Mouse (Mus musculus): ENCODE results near the gene Slit2. TPM values are rescaled to one million over a fixed set of nuclear protein-coding genes. Genes with fewer than 3 reads are reported as not detected.

The Slit2 gene
- polyA plus RNA-seq, 1 experiment from 2014 or later: 4.6 TPM

DNA sequence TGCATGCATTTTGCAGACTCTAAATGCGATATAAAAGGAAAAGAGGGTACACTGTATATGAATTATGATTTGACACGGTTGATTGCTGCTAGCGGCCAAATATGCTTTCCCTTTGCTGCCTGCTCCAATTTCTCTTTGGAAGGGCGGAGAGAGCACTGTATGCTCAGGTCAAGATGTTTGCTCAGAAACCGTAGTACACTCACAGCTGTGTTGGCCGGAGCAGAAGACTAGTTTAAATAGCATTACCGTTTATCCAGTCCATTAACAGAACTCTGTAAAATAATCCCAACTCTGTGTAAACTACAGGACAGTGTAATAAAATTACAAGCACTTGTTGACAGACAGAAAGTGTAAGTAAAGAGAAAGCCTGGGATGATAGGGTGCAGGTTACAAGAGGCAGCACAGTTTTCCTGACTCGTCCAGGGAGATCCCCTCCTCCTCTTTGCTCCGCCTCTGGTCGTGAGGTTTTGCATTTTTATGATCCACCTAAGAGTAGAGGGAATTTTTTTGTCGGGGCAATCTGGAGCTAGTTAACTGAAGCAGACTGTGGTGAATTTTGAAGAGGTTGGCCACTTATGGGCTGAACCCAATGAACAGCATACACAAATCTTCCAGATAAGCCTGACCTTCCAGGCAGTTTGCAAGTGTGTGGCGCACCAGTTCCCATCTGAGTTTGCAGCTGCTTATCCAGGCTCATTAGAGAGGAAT, 20.9 kb downstream of the Slit2 start:
- Histone ChIP-seq H3K4me1 (replicated peaks; ENCODE audit: control insufficient read depth, insufficient read depth, low read length) (no peaks in the 10 kb centered on the region), H3K27ac (ENCODE audit: low read depth, low read length) (no peak overlapping the region), H3K4me2 (replicated peaks; ENCODE audit: low read depth) (peak overlapping the region; percentile 43), H3K9me3 (ENCODE audit: control insufficient read depth) (no peaks in the 10 kb centered on the region), H3K27me3 (replicated peaks; ENCODE audit: control insufficient read depth, insufficient read depth, low read length) (no peaks in the 10 kb centered on the region), H3K36me3 (ENCODE audit: control insufficient read depth, insufficient read depth) (no peaks in the 10 kb centered on the region), H3K9ac (ENCODE audit: low read depth, low read length) (no peak overlapping the region), H3K4me3 (ENCODE audit: low read depth, low read length) (no peak overlapping the region)
- no peak for TF ChIP-seq CTCF (IDR thresholded peaks at IDR 0.05; ENCODE audit: low read depth)
- 24% methylated on average over 12 of the region's 12 CpGs for WGBS
- no peak for ATAC-seq

DNA sequence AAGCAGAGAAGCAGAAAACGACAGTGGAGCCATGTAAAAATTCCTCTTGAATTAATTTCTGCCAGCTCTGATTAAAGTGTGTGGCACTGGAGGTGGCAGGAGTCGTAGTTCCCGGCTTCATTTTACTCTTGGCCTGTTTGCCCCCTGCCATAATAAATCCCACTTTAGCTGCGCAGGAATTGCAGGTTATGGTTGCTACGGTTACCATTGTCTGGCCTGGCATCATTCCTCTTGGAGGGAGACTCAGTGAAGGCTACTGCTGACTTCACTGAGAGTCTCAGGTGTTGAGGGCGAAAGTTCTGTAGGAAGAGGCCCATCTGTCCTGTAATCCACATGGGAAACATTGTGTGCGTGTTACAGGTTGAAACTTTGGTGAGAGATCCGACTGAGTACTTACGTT, 22.6 kb downstream of the Slit2 start:
- Histone ChIP-seq H3K4me1 (replicated peaks; ENCODE audit: control insufficient read depth, insufficient read depth, low read length) (no peaks in the 10 kb centered on the region), H3K4me2 (replicated peaks; ENCODE audit: low read depth) (no peak overlapping the region), H3K9me3 (ENCODE audit: control insufficient read depth) (no peaks in the 10 kb centered on the region), H3K9ac (ENCODE audit: low read depth, low read length) (no peak overlapping the region), H3K4me3 (ENCODE audit: low read depth, low read length) (no peak overlapping the region), H3K27me3 (replicated peaks; ENCODE audit: control insufficient read depth, insufficient read depth, low read length) (no peaks in the 10 kb centered on the region), H3K36me3 (ENCODE audit: control insufficient read depth, insufficient read depth) (no peaks in the 10 kb centered on the region), H3K27ac (ENCODE audit: low read depth, low read length) (no peak overlapping the region)
- 65% methylated on average over 9 of the region's 9 CpGs for WGBS
- TF ChIP-seq CTCF (IDR thresholded peaks at IDR 0.05; ENCODE audit: low read depth): no peak
- no peak for ATAC-seq

DNA sequence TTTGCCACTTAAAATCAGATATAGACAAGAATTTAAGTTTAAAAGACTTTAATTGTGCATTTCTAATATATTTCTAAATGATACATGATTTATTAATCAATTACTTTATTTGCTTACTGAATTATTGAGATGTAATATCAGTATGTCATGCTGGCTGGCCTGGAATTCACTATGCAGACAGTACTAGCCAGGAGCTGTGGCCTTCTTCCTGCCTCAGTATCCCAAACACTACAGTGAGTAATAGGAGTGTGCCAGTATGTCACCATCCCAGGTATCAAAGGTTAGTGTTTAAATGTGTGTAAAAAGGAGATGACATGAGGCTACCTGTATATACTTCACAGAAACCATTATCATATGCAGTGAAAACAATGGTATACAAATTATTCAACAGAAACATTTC, 23.1 kb downstream of the Slit2 start:
- H3K4me1 ChIP-seq (replicated peaks; ENCODE audit: control insufficient read depth, insufficient read depth, low read length): no peaks in the 10 kb centered on the region
- H3K4me3 ChIP-seq (ENCODE audit: low read depth, low read length): no peak overlapping the region
- no peaks in the 10 kb centered on the region for H3K36me3 ChIP-seq (ENCODE audit: control insufficient read depth, insufficient read depth)
- no peak for TF ChIP-seq CTCF (IDR thresholded peaks at IDR 0.05; ENCODE audit: low read depth)
- ATAC-seq: no peak
- no peak overlapping the region for H3K9ac ChIP-seq (ENCODE audit: low read depth, low read length)
- no peak overlapping the region for H3K4me2 ChIP-seq (replicated peaks; ENCODE audit: low read depth)
- no peaks in the 10 kb centered on the region for H3K27me3 ChIP-seq (replicated peaks; ENCODE audit: control insufficient read depth, insufficient read depth, low read length)
- no peak overlapping the region for H3K27ac ChIP-seq (ENCODE audit: low read depth, low read length)
- H3K9me3 ChIP-seq (ENCODE audit: control insufficient read depth): no peaks in the 10 kb centered on the region

DNA sequence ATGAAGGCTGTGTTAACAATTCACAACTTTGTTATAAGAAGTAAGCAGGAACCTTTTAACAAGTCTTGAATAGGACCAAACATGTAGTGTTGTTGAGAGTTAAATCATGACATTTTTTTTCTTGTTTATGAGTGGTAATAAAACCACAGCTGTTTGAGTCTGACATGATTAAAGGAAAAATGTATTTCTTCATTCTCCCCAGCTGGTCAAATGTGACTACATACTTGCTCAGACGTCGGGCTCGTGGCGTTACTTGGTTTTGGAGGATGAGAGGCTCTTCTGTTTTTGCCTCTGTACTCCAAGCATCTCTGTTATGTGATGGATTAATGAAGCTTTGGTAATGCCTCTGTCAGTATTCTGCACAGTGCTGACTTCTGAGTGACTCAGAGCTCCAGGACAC, 40.5 kb downstream of the Slit2 start:
- Histone ChIP-seq H3K27ac (ENCODE audit: low read depth, low read length) (no peak overlapping the region), H3K4me2 (replicated peaks; ENCODE audit: low read depth) (no peak overlapping the region), H3K36me3 (ENCODE audit: control insufficient read depth, insufficient read depth) (no peaks in the 10 kb centered on the region), H3K4me3 (ENCODE audit: low read depth, low read length) (no peak overlapping the region), H3K9me3 (ENCODE audit: control insufficient read depth) (no peaks in the 10 kb centered on the region), H3K4me1 (replicated peaks; ENCODE audit: control insufficient read depth, insufficient read depth, low read length) (no peaks in the 10 kb centered on the region), H3K27me3 (replicated peaks; ENCODE audit: control insufficient read depth, insufficient read depth, low read length) (no peaks in the 10 kb centered on the region), H3K9ac (ENCODE audit: low read depth, low read length) (no peak overlapping the region)
- TF ChIP-seq CTCF (IDR thresholded peaks at IDR 0.05; ENCODE audit: low read depth): no peak
- no peak for ATAC-seq
- WGBS: 74% methylated on average over 4 of the region's 4 CpGs

DNA sequence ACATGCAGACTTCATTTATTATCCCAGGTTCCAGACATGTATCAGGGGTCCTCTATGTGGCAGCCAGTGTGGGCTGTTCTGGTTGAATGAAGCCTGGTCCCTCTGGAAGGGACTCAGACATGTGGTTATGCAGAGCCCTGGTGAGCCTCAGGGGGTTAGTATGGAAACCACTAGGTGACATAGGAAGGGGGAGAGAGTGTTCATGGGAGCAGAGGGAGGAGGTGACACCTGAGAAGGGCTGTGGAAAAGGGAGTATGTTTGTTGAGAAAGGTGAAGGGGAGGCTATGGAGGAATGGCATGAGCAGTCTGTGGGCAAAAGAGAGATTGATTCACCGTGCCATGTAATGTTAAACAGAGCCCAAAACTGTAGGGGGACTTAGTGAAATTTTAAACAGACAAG, 51.9 kb downstream of the Slit2 start:
- no peak for ATAC-seq
- H3K9me3 ChIP-seq (ENCODE audit: control insufficient read depth): no peaks in the 10 kb centered on the region
- H3K36me3 ChIP-seq (ENCODE audit: control insufficient read depth, insufficient read depth): no peaks in the 10 kb centered on the region
- no peaks in the 10 kb centered on the region for H3K4me1 ChIP-seq (replicated peaks; ENCODE audit: control insufficient read depth, insufficient read depth, low read length)
- no peak overlapping the region for H3K27ac ChIP-seq (ENCODE audit: low read depth, low read length)
- TF ChIP-seq CTCF (IDR thresholded peaks at IDR 0.05; ENCODE audit: low read depth): no peak
- no peak overlapping the region for H3K4me3 ChIP-seq (ENCODE audit: low read depth, low read length)
- H3K4me2 ChIP-seq (replicated peaks; ENCODE audit: low read depth): no peak overlapping the region
- H3K9ac ChIP-seq (ENCODE audit: low read depth, low read length): no peak overlapping the region
- 76% methylated on average over 1 of the region's 1 CpGs for WGBS
- no peaks in the 10 kb centered on the region for H3K27me3 ChIP-seq (replicated peaks; ENCODE audit: control insufficient read depth, insufficient read depth, low read length)

DNA sequence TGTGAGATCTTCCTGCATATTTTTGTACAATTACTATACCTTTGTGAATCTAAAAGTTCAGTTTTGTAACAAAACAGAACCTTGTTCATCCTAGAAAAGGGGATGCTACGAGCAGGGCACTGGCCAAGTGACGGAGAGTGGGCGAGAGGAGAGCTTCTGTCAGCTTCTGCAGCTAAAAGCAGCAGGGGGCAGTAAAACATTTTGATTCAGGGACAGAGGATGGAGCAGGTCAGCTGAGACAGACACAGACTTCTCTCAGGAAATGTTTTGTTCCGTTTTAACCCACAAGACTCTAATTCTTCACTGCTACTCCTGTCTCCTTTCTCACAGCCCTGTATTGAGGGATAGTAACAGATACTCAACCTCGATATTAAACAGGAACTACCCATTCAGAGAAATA, 55.1 kb downstream of the Slit2 start:
- H3K36me3 ChIP-seq (ENCODE audit: control insufficient read depth, insufficient read depth): no peaks in the 10 kb centered on the region
- H3K4me3 ChIP-seq (ENCODE audit: low read depth, low read length): no peak overlapping the region
- no peak for ATAC-seq
- H3K4me1 ChIP-seq (replicated peaks; ENCODE audit: control insufficient read depth, insufficient read depth, low read length): no peaks in the 10 kb centered on the region
- no peak overlapping the region for H3K27ac ChIP-seq (ENCODE audit: low read depth, low read length)
- 44% methylated on average over 5 of the region's 5 CpGs for WGBS
- H3K27me3 ChIP-seq (replicated peaks; ENCODE audit: control insufficient read depth, insufficient read depth, low read length): no peaks in the 10 kb centered on the region
- H3K9me3 ChIP-seq (ENCODE audit: control insufficient read depth): no peaks in the 10 kb centered on the region
- H3K4me2 ChIP-seq (replicated peaks; ENCODE audit: low read depth): no peak overlapping the region
- no peak overlapping the region for H3K9ac ChIP-seq (ENCODE audit: low read depth, low read length)
- peak; percentile 54 for TF ChIP-seq CTCF (IDR thresholded peaks at IDR 0.05; ENCODE audit: low read depth)
